Mouse (Mus musculus) cortical plate, adult 2 months (tissue): ENCODE measurements around the gene Tfrc. TPM values are rescaled to one million over a fixed set of nuclear protein-coding genes. Genes with fewer than 3 reads are reported as not detected.
"Not testable (repeated sequence)": the region's sequence is repeated elsewhere in the genome, so short reads cannot be mapped to it uniquely, and the experiment has no call there.

Experiments
- H3K27ac ChIP-seq: fragments of 200-500 bp; 2 replicates; pipeline ENCODE4 v1.5.1; 2012; ENCODE audit warnings: low read length, control low read depth, inconsistent platforms; ENCODE audit not compliant: insufficient read depth
- H3K4me1 ChIP-seq: fragments of 200-500 bp; 2 replicates; pipeline ENCODE4 v1.6.1; 2011; ENCODE audit warnings: low read length; ENCODE audit not compliant: control insufficient read depth, insufficient read depth
- H3K4me3 ChIP-seq: fragments of 200-500 bp; 2 replicates; pipeline ENCODE4 v1.5.1; 2011; ENCODE audit warnings: mild to moderate bottlenecking, low read length, control low read depth; ENCODE audit not compliant: insufficient read depth
- CTCF ChIP-seq: fragments of 200-500 bp; IDR thresholded peaks from 2 replicates; pipeline ENCODE4 v1.5.1; 2011; ENCODE audit warnings: mild to moderate bottlenecking, control low read depth, low read length; ENCODE audit not compliant: insufficient read depth; ENCODE audit errors: extremely low read depth
- POLR2A ChIP-seq: fragments of 200-500 bp; IDR thresholded peaks from 2 replicates; pipeline ENCODE4 v1.6.1; 2011; ENCODE audit warnings: mild to moderate bottlenecking, low read length, control low read depth; ENCODE audit not compliant: insufficient read depth; ENCODE audit errors: extremely low read depth
- polyA plus RNA-seq: library from polyadenylated mRNA; depleted of rRNA; stranded (reverse); fragments of >200 nt; gene quantifications from 2 replicates; pipeline ENCODE4 v1.2.3, GENCODE M21; 2012

The Tfrc gene
- polyA plus RNA-seq, 1 experiment = 82.2 TPM

DNA sequence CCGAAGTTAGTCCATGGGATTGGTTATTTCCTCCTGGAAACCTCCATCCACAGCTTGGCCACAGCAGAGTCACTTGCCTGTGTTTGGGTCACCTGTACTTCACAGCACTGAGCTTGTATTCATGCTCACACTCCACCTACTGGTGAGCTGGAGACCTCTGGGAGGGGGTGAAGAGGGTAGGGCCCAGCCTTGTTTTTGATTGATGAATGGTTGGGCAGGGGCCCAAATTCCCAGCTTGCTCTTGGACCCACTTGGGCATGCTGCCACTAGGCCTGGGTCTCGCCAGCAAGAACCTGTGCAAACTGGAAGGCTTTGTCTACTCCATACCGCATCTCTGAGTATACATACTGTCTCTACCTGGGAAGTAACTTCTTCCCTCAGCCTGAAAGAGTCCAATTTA is 26.6 kb downstream of the Tfrc start:
- Histone ChIP-seq H3K4me1 (no peaks in the 10 kb centered on the region), H3K4me3 (no peak overlapping the region), H3K27ac (no peak overlapping the region)
- TF ChIP-seq CTCF (no peak), POLR2A (no peak)

DNA sequence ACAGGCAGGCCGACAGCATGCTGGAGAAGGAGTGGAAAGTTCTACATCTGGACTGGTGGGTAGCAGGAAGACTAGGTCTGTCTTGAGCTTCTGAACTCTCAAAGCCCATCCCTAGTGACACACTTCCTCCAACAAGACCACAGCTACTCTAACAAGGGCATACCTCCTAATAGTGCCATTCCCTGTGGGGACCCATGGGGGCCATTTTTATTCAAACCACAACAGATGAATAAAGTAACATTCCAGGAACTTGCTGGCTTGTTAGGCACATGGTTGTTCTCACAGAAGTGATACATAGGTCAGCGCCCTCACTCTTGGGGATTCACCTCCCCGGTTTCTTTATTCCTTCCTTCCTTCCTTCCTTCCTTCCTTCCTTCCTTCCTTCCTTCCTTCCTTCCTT is 27.6 kb downstream of the Tfrc start:
- no peak for TF ChIP-seq CTCF
- no peak for TF ChIP-seq POLR2A
- Histone ChIP-seq H3K4me1 (no peaks in the 10 kb centered on the region), H3K27ac (no peak overlapping the region), H3K4me3 (no peak overlapping the region)

DNA sequence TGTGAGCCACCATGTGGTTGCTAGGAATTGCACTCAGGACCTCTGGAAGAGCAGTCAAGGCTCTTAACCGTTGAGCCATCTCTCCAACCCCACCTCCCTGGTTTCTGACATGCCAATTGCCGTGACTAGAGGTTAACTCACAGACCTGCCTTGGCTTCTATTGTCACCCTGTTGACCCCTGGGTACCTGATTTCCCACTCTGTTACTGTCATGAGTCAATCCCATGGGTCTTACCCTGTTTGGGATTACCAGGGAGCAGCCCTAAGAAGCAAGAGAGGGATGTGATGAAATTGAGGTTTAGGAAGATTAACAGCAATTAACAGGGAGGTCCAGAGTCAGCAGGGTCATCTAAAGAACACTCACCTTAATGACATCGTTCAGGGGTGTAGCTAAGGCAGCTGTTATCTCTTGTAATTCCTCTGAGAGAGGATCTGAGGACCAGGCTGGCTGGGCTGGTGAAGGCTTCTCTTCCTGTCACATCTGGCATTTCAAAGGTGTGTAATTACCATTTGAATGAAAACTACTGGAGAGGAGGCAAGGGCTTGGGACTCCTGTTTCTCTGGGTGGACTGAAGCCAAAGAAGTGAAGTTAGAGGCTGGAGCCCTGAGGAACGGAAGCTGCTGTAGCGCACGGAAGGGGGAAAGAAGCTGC is 28.3 kb downstream of the Tfrc start:
- TF ChIP-seq CTCF (no peak), POLR2A (no peak)
- H3K4me1 ChIP-seq = no peaks in the 10 kb centered on the region
- no peak overlapping the region for H3K4me3 ChIP-seq
- H3K27ac ChIP-seq = no peak overlapping the region

DNA sequence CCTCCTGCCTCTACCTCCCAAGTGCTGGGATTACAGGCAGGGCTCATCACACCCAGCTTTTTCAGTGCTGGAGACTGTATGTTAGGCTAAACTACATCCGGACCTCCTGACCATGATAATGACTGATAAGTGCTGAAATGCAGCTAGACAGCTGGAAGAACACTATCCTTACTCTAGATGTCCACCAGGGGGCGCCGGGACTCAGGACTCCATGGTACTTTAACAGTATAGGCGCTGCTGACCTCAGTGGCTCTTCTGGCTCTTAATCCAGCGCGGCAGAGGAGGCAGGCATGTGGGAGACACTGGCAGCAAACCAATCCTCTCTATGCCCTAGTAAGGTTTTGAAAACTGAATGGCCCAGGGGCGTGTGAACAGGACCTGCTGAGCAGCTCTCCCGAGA is 29.8 kb downstream of the Tfrc start:
- TF ChIP-seq POLR2A = no peak
- peak; percentile 76 for TF ChIP-seq CTCF
- Histone ChIP-seq H3K27ac (no peak overlapping the region), H3K4me1 (no peaks in the 10 kb centered on the region)

DNA sequence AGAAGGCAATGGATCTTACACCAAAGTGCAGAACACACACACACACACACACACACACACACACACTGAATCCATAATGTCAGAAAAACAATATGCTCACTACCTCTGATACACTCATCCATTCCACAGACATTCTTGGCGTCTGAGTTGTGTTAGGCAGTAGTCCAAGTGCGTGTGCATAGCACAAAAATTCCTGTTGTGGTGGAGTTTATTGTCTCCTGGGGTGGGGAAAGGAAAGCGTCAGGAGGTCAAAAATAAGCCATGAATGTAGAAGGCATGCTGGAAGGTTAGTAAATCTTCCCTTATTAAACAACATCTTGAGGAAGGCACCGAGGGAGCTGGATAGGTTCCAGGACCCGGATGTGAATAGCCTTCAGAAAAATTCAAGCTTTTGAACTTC is 31.4 kb downstream of the Tfrc start:
- no peak overlapping the region for H3K27ac ChIP-seq
- H3K4me3 ChIP-seq = no peak overlapping the region
- no peaks in the 10 kb centered on the region for H3K4me1 ChIP-seq
- no peak for TF ChIP-seq POLR2A
- no peak for TF ChIP-seq CTCF

More for the DNA sequence above, 29.8 kb downstream of the Tfrc start:
- no peak overlapping the region for H3K4me3 ChIP-seq

DNA sequence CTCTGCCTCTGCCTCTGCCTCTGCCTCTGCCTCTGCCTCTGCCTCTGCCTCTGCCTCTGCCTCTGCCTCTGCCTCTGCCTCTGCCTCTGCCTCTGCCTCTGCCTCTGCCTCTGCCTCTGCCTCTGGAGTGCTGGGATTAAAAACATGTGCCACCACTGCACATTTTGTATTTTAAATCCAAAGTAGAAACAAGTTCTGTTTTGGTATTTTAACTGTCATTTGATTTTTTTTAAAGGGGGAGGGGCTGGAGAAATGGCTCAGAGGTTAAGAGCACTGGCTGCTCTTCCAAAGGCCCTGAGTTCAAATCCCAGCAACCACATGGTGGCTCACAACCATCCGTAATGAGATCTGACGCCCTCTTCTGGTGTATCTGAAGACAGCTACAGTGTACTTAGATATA is 32.0 kb downstream of the Tfrc start:
- not testable (repeated sequence) for H3K4me3 ChIP-seq, H3K27ac ChIP-seq, H3K4me1 ChIP-seq

DNA sequence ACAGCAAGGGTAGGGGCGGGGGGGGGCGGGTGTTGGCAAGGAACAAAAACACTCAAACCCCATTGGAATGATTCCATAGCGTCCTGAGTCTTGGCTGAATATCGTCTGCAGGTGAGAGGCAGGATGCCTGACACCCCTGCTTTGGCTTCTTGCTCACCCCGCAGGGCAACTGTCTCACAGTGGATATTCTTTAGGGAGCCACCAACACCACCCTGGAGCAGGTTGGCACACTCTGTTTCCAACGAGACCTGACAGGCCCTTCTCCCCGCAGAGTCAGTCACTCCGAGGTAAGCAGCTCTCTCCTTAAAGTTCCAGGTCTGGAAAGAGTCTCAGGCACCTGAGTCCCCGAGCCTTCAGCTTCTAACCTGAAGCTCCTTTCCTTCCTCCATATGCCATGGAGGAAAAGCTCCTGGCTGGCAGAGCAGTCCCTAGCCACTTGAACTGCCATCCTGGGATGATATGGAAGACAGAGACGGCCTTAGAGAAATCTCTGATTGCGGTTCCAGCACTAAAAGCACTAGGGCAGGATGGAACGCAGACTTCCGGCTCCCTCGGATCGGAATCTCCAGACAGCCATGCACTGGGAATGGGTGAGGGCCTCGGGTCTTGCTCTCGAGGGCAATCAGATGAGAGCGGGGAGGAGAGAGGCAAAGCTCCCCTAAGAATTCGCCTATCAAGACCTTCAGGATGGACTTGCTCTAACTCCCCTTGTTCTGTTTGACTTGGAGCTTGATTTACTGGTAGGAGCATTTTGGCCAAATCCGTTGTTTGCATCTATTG is 32.9 kb downstream of the Tfrc start:
- H3K27ac ChIP-seq = no peak overlapping the region

DNA sequence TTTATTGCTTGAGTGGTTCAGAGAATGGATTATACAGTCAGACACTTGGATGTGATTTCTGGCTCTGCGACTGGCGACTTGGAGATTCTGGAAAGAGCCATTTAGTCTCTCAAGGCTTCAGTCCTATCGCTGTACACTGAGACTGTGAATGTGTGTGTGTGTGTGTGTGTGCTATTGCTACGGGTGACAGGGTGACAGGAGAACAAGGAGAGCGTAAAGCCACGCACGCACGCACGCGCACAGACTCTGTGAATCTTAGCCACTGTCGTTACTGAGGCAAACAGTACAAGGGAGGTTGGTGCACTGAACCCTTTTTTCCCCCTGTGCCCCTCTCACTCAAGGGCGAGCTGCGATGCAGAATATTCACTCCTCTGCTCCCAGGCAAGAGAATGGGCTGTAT is 33.6 kb downstream of the Tfrc start:
- Histone ChIP-seq H3K4me3 (no peak overlapping the region), H3K27ac (no peak overlapping the region), H3K4me1 (peaks cover 4% of the 10 kb centered on the region)
- TF ChIP-seq CTCF (no peak), POLR2A (no peak)

More for the DNA sequence above, 32.9 kb downstream of the Tfrc start:
- no peak for TF ChIP-seq POLR2A
- no peak for TF ChIP-seq CTCF
- Histone ChIP-seq H3K4me1 (peaks cover 4% of the 10 kb centered on the region), H3K4me3 (no peak overlapping the region)

DNA sequence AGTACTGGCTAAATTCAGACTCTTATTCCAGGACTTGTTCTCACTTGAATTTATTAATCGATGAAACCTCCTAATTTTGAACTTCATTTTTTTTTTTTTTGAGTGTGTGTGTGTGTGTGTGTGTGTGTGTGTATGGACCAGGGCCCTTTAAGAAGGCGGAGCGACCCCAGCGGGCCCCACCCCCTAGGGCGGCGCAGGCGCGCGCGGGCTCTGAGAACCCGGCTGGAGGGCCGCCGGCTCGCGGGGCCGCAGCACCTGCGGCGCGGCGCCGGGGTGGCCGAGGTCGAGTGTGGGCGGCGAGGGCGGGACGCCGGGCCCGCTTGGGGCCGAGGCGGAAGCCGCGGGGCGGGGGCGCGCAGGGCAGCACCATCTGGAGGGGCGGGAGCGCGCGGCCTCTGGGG is 34.9 kb downstream of the Tfrc start, which contains the start of gene Tnk2:
TSS of gene Tnk2 (plus strand) at position 214 of the 401 bp plus-strand sequence.
- Histone ChIP-seq H3K4me1 (peaks cover 4% of the 10 kb centered on the region), H3K27ac (peak within 1 kb of the TSS; percentile 2; the same call in 1 of the 2 replicates), H3K4me3 (peak within 1 kb of the TSS; percentile 63)
- no peak for TF ChIP-seq CTCF
- 0 out of 2 replicates have a peak, but pooled peaks have one; percentile 10 for TF ChIP-seq POLR2A
